Mouse (Mus musculus): ENCODE measurements around the gene Abhd15. TPM values are rescaled to one million over a fixed set of nuclear protein-coding genes. Genes with fewer than 3 reads are reported as not detected.

Abhd15 gene
- polyA plus RNA-seq, 1 experiment from 2014 or later, result 1.9 TPM

DNA sequence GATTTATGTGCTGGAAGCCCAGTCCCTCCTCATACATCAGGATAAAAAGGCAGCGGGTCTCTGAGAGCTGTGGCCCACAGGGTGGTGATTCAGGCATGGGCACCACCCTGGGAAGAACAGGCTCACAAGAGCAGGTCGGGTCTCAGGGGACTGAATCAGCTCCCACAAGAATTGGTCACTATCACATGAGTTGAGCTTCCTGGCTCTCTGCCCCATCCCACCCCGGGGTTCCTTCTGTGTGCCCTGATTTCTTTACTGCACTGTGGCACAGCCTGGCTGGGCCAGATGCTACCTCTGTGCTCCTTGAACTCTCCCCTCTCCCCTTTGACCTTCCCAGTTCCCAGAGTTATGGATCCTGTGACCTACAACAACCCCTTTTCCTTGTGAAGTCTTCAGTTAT lies 31.9 kb upstream of the Abhd15 start:
- Histone ChIP-seq H3K9ac (ENCODE audit: low read length) (no peak overlapping the region), H3K4me1 (ENCODE audit: control insufficient read depth, insufficient read depth, low read length) (peaks cover 23% of the 10 kb centered on the region), H3K4me3 (ENCODE audit: low read depth, low read length) (no peak overlapping the region), H3K27ac (ENCODE audit: low read depth, low read length) (no peak overlapping the region), H3K4me2 (no peak overlapping the region), H3K36me3 (ENCODE audit: control insufficient read depth, insufficient read depth, low read length) (no peaks in the 10 kb centered on the region), H3K27me3 (ENCODE audit: control insufficient read depth, insufficient read depth, low read length) (no peaks in the 10 kb centered on the region), H3K9me3 (ENCODE audit: control insufficient read depth, low read length) (no peaks in the 10 kb centered on the region)
- 79% methylated on average over 3 of the region's 3 CpGs for WGBS
- DNase-seq (ENCODE audit: low spot score, missing footprints), result no peak
- ATAC-seq (ENCODE audit: low FRiP score), result no peak

- no peak for DNase-seq (ENCODE audit: low spot score, missing footprints)
- Histone ChIP-seq H3K27me3 (ENCODE audit: control insufficient read depth, insufficient read depth, low read length) (no peaks in the 10 kb centered on the region), H3K9ac (ENCODE audit: low read length) (no peak overlapping the region), H3K4me3 (ENCODE audit: low read depth, low read length) (no peak overlapping the region), H3K4me1 (ENCODE audit: control insufficient read depth, insufficient read depth, low read length) (peaks cover 29% of the 10 kb centered on the region), H3K9me3 (ENCODE audit: control insufficient read depth, low read length) (no peaks in the 10 kb centered on the region), H3K36me3 (ENCODE audit: control insufficient read depth, insufficient read depth, low read length) (no peaks in the 10 kb centered on the region), H3K27ac (ENCODE audit: low read depth, low read length) (no peak overlapping the region), H3K4me2 (no peak overlapping the region)
- WGBS, result 75% methylated on average over 11 of the region's 11 CpGs
- no peak for ATAC-seq (ENCODE audit: low FRiP score)
Measured at GRCm38 (mm10) chr11:77483510-77484255, 31.2 kb upstream of the Abhd15 start.

GRCm38 (mm10) chr11:77485229-77485628 lies 29.7 kb upstream of the Abhd15 start:
- H3K4me3 ChIP-seq (ENCODE audit: low read depth, low read length), result no peak overlapping the region
- no peak overlapping the region for H3K27ac ChIP-seq (ENCODE audit: low read depth, low read length)
- no peaks in the 10 kb centered on the region for H3K27me3 ChIP-seq (ENCODE audit: control insufficient read depth, insufficient read depth, low read length)
- no peak overlapping the region for H3K9ac ChIP-seq (ENCODE audit: low read length)
- H3K4me1 ChIP-seq (ENCODE audit: control insufficient read depth, insufficient read depth, low read length), result peaks cover 36% of the 10 kb centered on the region
- no peak overlapping the region for H3K4me2 ChIP-seq
- DNase-seq (ENCODE audit: low spot score, missing footprints) (no peak), ATAC-seq (ENCODE audit: low FRiP score) (no peak)
- no peaks in the 10 kb centered on the region for H3K9me3 ChIP-seq (ENCODE audit: control insufficient read depth, low read length)
- H3K36me3 ChIP-seq (ENCODE audit: control insufficient read depth, insufficient read depth, low read length), result no peaks in the 10 kb centered on the region
- WGBS, result 66% methylated on average over 6 of the region's 6 CpGs

GRCm38 (mm10) chr11:77486798-77487197 lies 28.1 kb upstream of the Abhd15 start:
- no peaks in the 10 kb centered on the region for H3K9me3 ChIP-seq (ENCODE audit: control insufficient read depth, low read length)
- no peaks in the 10 kb centered on the region for H3K27me3 ChIP-seq (ENCODE audit: control insufficient read depth, insufficient read depth, low read length)
- H3K9ac ChIP-seq (ENCODE audit: low read length), result no peak overlapping the region; the same call in 1 of the 2 replicates
- H3K4me3 ChIP-seq (ENCODE audit: low read depth, low read length), result no peak overlapping the region
- H3K4me1 ChIP-seq (ENCODE audit: control insufficient read depth, insufficient read depth, low read length), result peaks cover 47% of the 10 kb centered on the region
- no peak for ATAC-seq (ENCODE audit: low FRiP score)
- no peak for DNase-seq (ENCODE audit: low spot score, missing footprints)
- WGBS, result 77% methylated on average over 5 of the region's 5 CpGs
- no peaks in the 10 kb centered on the region for H3K36me3 ChIP-seq (ENCODE audit: control insufficient read depth, insufficient read depth, low read length)
- H3K4me2 ChIP-seq, result peak overlapping the region; percentile 9; the same call in 1 of the 2 replicates
- H3K27ac ChIP-seq (ENCODE audit: low read depth, low read length), result no peak overlapping the region

GRCm38 (mm10) chr11:77488771-77489581 lies 25.9 kb upstream of the Abhd15 start:
- Histone ChIP-seq H3K4me2 (peak overlapping the region; percentile 90), H3K9ac (ENCODE audit: low read length) (peak overlapping the region; percentile 96), H3K4me3 (ENCODE audit: low read depth, low read length) (peak overlapping the region; percentile 90), H3K9me3 (ENCODE audit: control insufficient read depth, low read length) (no peaks in the 10 kb centered on the region), H3K4me1 (ENCODE audit: control insufficient read depth, insufficient read depth, low read length) (peaks cover 57% of the 10 kb centered on the region), H3K36me3 (ENCODE audit: control insufficient read depth, insufficient read depth, low read length) (no peaks in the 10 kb centered on the region), H3K27me3 (ENCODE audit: control insufficient read depth, insufficient read depth, low read length) (no peaks in the 10 kb centered on the region), H3K27ac (ENCODE audit: low read depth, low read length) (no peak overlapping the region)
- WGBS, result 2% methylated on average over 55 of the region's 55 CpGs
- ATAC-seq (ENCODE audit: low FRiP score), result 0 out of 2 replicates have a peak, but pooled peaks have one; percentile 0
- peak; percentile 95 for DNase-seq (ENCODE audit: low spot score, missing footprints)

DNA sequence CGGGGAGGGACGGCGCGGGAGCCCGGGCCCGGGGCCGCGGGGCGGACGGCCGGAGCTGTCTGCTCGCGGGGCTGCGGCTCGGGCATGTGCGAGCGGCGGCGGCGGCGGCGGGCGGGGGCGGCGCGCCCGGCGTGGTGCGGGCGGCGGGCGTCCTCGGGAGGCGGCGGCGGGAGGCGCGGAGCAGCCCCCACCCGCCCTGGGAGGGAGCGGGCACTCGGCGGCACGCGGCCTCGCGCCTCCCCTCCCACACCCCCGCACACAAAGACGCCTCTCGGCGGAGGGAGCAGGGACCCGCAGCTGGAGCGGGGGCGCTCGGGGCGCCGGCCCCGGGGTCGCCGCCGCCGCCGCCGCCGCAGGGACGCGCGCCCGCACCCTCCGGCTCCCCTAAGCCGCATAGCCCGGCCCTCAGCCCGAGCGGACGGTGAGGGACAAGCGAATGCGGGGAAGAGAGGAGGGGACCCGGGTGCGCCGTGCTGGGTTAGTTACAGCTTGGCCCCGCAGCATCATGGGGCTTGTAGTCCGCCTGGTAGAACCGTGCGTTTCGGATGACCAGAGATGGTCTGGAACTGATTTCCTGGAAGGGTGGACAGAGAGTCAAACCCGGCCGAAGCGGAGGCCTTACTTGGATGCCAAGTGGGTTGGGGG lies 25.2 kb upstream of the Abhd15 start, which contains the start of gene Ankrd13b:
Gene Ankrd13b, minus strand, starts transcription at position 88 of the 645 bp plus-strand sequence.
- DNase-seq (ENCODE audit: low spot score, missing footprints) (peak; percentile 97), ATAC-seq (ENCODE audit: low FRiP score) (peak; percentile 67)
- Histone ChIP-seq H3K27me3 (ENCODE audit: control insufficient read depth, insufficient read depth, low read length) (no peaks in the 10 kb centered on the region), H3K4me3 (ENCODE audit: low read depth, low read length) (peak within 1 kb of the TSS; percentile 90), H3K27ac (ENCODE audit: low read depth, low read length) (peak within 1 kb of the TSS; percentile 57; the same call in 1 of the 2 replicates), H3K36me3 (ENCODE audit: control insufficient read depth, insufficient read depth, low read length) (no peaks in the 10 kb centered on the region), H3K9ac (ENCODE audit: low read length) (peak within 1 kb of the TSS; percentile 96), H3K4me1 (ENCODE audit: control insufficient read depth, insufficient read depth, low read length) (peaks cover 65% of the 10 kb centered on the region), H3K9me3 (ENCODE audit: control insufficient read depth, low read length) (no peaks in the 10 kb centered on the region), H3K4me2 (peak within 1 kb of the TSS; percentile 90)
- WGBS, result under 1% methylated on average over 60 of the region's 87 CpGs

- Histone ChIP-seq H3K4me1 (ENCODE audit: control insufficient read depth, insufficient read depth, low read length) (peaks cover 69% of the 10 kb centered on the region), H3K36me3 (ENCODE audit: control insufficient read depth, insufficient read depth, low read length) (no peaks in the 10 kb centered on the region)
Measured at GRCm38 (mm10) chr11:77490451-77490850, 24.5 kb upstream of the Abhd15 start.

DNA sequence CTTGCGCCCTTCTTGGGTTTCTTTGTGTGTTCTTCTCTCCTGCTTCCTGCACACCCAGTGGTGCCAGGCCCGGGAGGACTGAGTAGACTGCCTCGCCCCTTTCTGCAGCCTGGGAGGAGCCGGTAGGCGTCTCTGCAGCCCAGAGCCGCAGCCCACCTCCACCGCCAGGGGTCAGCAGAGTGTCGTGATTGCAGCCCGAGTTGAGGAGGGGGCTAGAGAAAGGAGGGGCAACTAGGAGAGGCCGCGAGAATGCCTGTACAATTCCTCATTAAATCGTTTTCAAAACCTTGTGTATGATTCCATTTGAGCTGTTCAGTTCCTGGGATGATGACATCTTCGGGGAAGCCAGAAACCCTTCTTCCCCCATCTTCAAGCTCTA lies 23.8 kb upstream of the Abhd15 start:
- 2% methylated on average over 13 of the region's 13 CpGs for WGBS
- DNase-seq (ENCODE audit: low spot score, missing footprints), result peak; percentile 100
- no peaks in the 10 kb centered on the region for H3K36me3 ChIP-seq (ENCODE audit: control insufficient read depth, insufficient read depth, low read length)
- H3K9me3 ChIP-seq (ENCODE audit: control insufficient read depth, low read length), result no peaks in the 10 kb centered on the region
- no peak overlapping the region for H3K27ac ChIP-seq (ENCODE audit: low read depth, low read length)
- peak overlapping the region; percentile 96 for H3K4me3 ChIP-seq (ENCODE audit: low read depth, low read length)
- H3K4me1 ChIP-seq (ENCODE audit: control insufficient read depth, insufficient read depth, low read length), result peaks cover 66% of the 10 kb centered on the region
- H3K9ac ChIP-seq (ENCODE audit: low read length), result peak overlapping the region; percentile 94
- H3K4me2 ChIP-seq, result peak overlapping the region; percentile 85
- ATAC-seq (ENCODE audit: low FRiP score), result peak; percentile 68
- no peaks in the 10 kb centered on the region for H3K27me3 ChIP-seq (ENCODE audit: control insufficient read depth, insufficient read depth, low read length)

More at GRCm38 (mm10) chr11:77490451-77490850, 24.5 kb upstream of the Abhd15 start:
- Histone ChIP-seq H3K9ac (ENCODE audit: low read length) (peak overlapping the region; percentile 96; the same call in 1 of the 2 replicates), H3K9me3 (ENCODE audit: control insufficient read depth, low read length) (no peaks in the 10 kb centered on the region), H3K27me3 (ENCODE audit: control insufficient read depth, insufficient read depth, low read length) (no peaks in the 10 kb centered on the region), H3K4me3 (ENCODE audit: low read depth, low read length) (0 out of 2 replicates have a peak overlapping the region, but pooled peaks have one; percentile 90), H3K4me2 (peak overlapping the region; percentile 90), H3K27ac (ENCODE audit: low read depth, low read length) (no peak overlapping the region)
- 68% methylated on average over 6 of the region's 6 CpGs for WGBS
- DNase-seq (ENCODE audit: low spot score, missing footprints), result no peak
- no peak for ATAC-seq (ENCODE audit: low FRiP score)
